Mouse (Mus musculus): ENCODE results near the gene Prex1. TPM values are rescaled to one million over a fixed set of nuclear protein-coding genes. Genes with fewer than 3 reads are reported as not detected.

Gene Prex1
- polyA plus RNA-seq, 1 experiment from 2014 or later, result 11.6 TPM

GRCm38 (mm10) chr2:166673951-166674350, 39.7 kb downstream of the Prex1 start:
- Histone ChIP-seq H3K4me3 (ENCODE audit: low read length) (no peak overlapping the region), H3K36me3 (ENCODE audit: control insufficient read depth, insufficient read depth) (no peaks in the 10 kb centered on the region), H3K9me3 (replicated peaks; ENCODE audit: control insufficient read depth, low read length) (no peaks in the 10 kb centered on the region), H3K27me3 (ENCODE audit: control insufficient read depth, insufficient read depth, low read length) (no peaks in the 10 kb centered on the region), H3K27ac (ENCODE audit: low read length) (no peak overlapping the region), H3K9ac (ENCODE audit: low read length) (no peak overlapping the region), H3K4me1 (ENCODE audit: control insufficient read depth, insufficient read depth, low read length) (peaks cover 14% of the 10 kb centered on the region), H3K4me2 (ENCODE audit: low read depth, low read length) (no peak overlapping the region)
- WGBS, result 64% methylated on average over 12 of the region's 12 CpGs
- ATAC-seq (replicated peaks; ENCODE audit: extremely low read depth, insufficient read depth, low FRiP score), result no peak

GRCm38 (mm10) chr2:166672171-166672965, 41.3 kb downstream of the Prex1 start:
- 79% methylated on average over 14 of the region's 14 CpGs for WGBS
- ATAC-seq (replicated peaks; ENCODE audit: extremely low read depth, insufficient read depth, low FRiP score), result no peak
- H3K4me1 ChIP-seq (ENCODE audit: control insufficient read depth, insufficient read depth, low read length), result peaks cover 28% of the 10 kb centered on the region
- no peak overlapping the region for H3K9ac ChIP-seq (ENCODE audit: low read length)
- H3K9me3 ChIP-seq (replicated peaks; ENCODE audit: control insufficient read depth, low read length), result no peaks in the 10 kb centered on the region
- H3K36me3 ChIP-seq (ENCODE audit: control insufficient read depth, insufficient read depth), result no peaks in the 10 kb centered on the region
- H3K4me3 ChIP-seq (ENCODE audit: low read length), result no peak overlapping the region
- H3K27ac ChIP-seq (ENCODE audit: low read length), result no peak overlapping the region
- H3K4me2 ChIP-seq (ENCODE audit: low read depth, low read length), result no peak overlapping the region
- H3K27me3 ChIP-seq (ENCODE audit: control insufficient read depth, insufficient read depth, low read length), result no peaks in the 10 kb centered on the region

- Histone ChIP-seq H3K4me1 (ENCODE audit: control insufficient read depth, insufficient read depth, low read length) (peaks cover 32% of the 10 kb centered on the region), H3K9ac (ENCODE audit: low read length) (no peak overlapping the region), H3K4me2 (ENCODE audit: low read depth, low read length) (no peak overlapping the region), H3K4me3 (ENCODE audit: low read length) (no peak overlapping the region), H3K27ac (ENCODE audit: low read length) (no peak overlapping the region), H3K36me3 (ENCODE audit: control insufficient read depth, insufficient read depth) (no peaks in the 10 kb centered on the region), H3K27me3 (ENCODE audit: control insufficient read depth, insufficient read depth, low read length) (no peaks in the 10 kb centered on the region), H3K9me3 (replicated peaks; ENCODE audit: control insufficient read depth, low read length) (no peaks in the 10 kb centered on the region)
- WGBS, result 87% methylated on average over 14 of the region's 14 CpGs
- no peak for ATAC-seq (replicated peaks; ENCODE audit: extremely low read depth, insufficient read depth, low FRiP score)
Measured at GRCm38 (mm10) chr2:166671614-166672013, 42.0 kb downstream of the Prex1 start.

- Histone ChIP-seq H3K4me3 (ENCODE audit: low read length) (no peak overlapping the region), H3K36me3 (ENCODE audit: control insufficient read depth, insufficient read depth) (no peaks in the 10 kb centered on the region), H3K4me1 (ENCODE audit: control insufficient read depth, insufficient read depth, low read length) (peaks cover 32% of the 10 kb centered on the region), H3K27ac (ENCODE audit: low read length) (no peak overlapping the region), H3K9ac (ENCODE audit: low read length) (no peak overlapping the region), H3K27me3 (ENCODE audit: control insufficient read depth, insufficient read depth, low read length) (no peaks in the 10 kb centered on the region), H3K4me2 (ENCODE audit: low read depth, low read length) (no peak overlapping the region), H3K9me3 (replicated peaks; ENCODE audit: control insufficient read depth, low read length) (no peaks in the 10 kb centered on the region)
- no peak for ATAC-seq (replicated peaks; ENCODE audit: extremely low read depth, insufficient read depth, low FRiP score)
- 38% methylated on average over 8 of the region's 8 CpGs for WGBS
Measured at GRCm38 (mm10) chr2:166671019-166671418, 42.6 kb downstream of the Prex1 start.

GRCm38 (mm10) chr2:166669922-166670321, 43.7 kb downstream of the Prex1 start:
- Histone ChIP-seq H3K27ac (ENCODE audit: low read length) (no peak overlapping the region), H3K4me2 (ENCODE audit: low read depth, low read length) (no peak overlapping the region), H3K4me1 (ENCODE audit: control insufficient read depth, insufficient read depth, low read length) (peaks cover 30% of the 10 kb centered on the region), H3K36me3 (ENCODE audit: control insufficient read depth, insufficient read depth) (no peaks in the 10 kb centered on the region), H3K27me3 (ENCODE audit: control insufficient read depth, insufficient read depth, low read length) (no peaks in the 10 kb centered on the region), H3K4me3 (ENCODE audit: low read length) (no peak overlapping the region), H3K9me3 (replicated peaks; ENCODE audit: control insufficient read depth, low read length) (no peaks in the 10 kb centered on the region), H3K9ac (ENCODE audit: low read length) (no peak overlapping the region)
- WGBS, result 76% methylated on average over 9 of the region's 9 CpGs
- ATAC-seq (replicated peaks; ENCODE audit: extremely low read depth, insufficient read depth, low FRiP score), result no peak

- no peak overlapping the region for H3K9ac ChIP-seq (ENCODE audit: low read length)
- H3K27ac ChIP-seq (ENCODE audit: low read length), result peak overlapping the region; percentile 51
- H3K4me2 ChIP-seq (ENCODE audit: low read depth, low read length), result peak overlapping the region; percentile 53
- H3K9me3 ChIP-seq (replicated peaks; ENCODE audit: control insufficient read depth, low read length), result no peaks in the 10 kb centered on the region
- no peak overlapping the region for H3K4me3 ChIP-seq (ENCODE audit: low read length)
- H3K27me3 ChIP-seq (ENCODE audit: control insufficient read depth, insufficient read depth, low read length), result no peaks in the 10 kb centered on the region
- peaks cover 27% of the 10 kb centered on the region for H3K4me1 ChIP-seq (ENCODE audit: control insufficient read depth, insufficient read depth, low read length)
- H3K36me3 ChIP-seq (ENCODE audit: control insufficient read depth, insufficient read depth), result no peaks in the 10 kb centered on the region
- ATAC-seq (replicated peaks; ENCODE audit: extremely low read depth, insufficient read depth, low FRiP score), result peak; percentile 66
- WGBS, result 21% methylated on average over 22 of the region's 22 CpGs
Measured at GRCm38 (mm10) chr2:166667790-166668695, 45.6 kb downstream of the Prex1 start.

- H3K4me2 ChIP-seq (ENCODE audit: low read depth, low read length), result no peak overlapping the region
- 82% methylated on average over 13 of the region's 13 CpGs for WGBS
- no peak for ATAC-seq (replicated peaks; ENCODE audit: extremely low read depth, insufficient read depth, low FRiP score)
- no peaks in the 10 kb centered on the region for H3K36me3 ChIP-seq (ENCODE audit: control insufficient read depth, insufficient read depth)
- H3K4me3 ChIP-seq (ENCODE audit: low read length), result no peak overlapping the region
- H3K27me3 ChIP-seq (ENCODE audit: control insufficient read depth, insufficient read depth, low read length), result no peaks in the 10 kb centered on the region
- peaks cover 25% of the 10 kb centered on the region for H3K4me1 ChIP-seq (ENCODE audit: control insufficient read depth, insufficient read depth, low read length)
- no peaks in the 10 kb centered on the region for H3K9me3 ChIP-seq (replicated peaks; ENCODE audit: control insufficient read depth, low read length)
- no peak overlapping the region for H3K27ac ChIP-seq (ENCODE audit: low read length)
- H3K9ac ChIP-seq (ENCODE audit: low read length), result no peak overlapping the region
Measured at GRCm38 (mm10) chr2:166666175-166666574, 47.5 kb downstream of the Prex1 start.

GRCm38 (mm10) chr2:166665244-166665922, 48.2 kb downstream of the Prex1 start:
- H3K4me1 ChIP-seq (ENCODE audit: control insufficient read depth, insufficient read depth, low read length), result peaks cover 22% of the 10 kb centered on the region
- WGBS, result 67% methylated on average over 6 of the region's 6 CpGs

More at GRCm38 (mm10) chr2:166665244-166665922, 48.2 kb downstream of the Prex1 start:
- no peaks in the 10 kb centered on the region for H3K36me3 ChIP-seq (ENCODE audit: control insufficient read depth, insufficient read depth)
- H3K9ac ChIP-seq (ENCODE audit: low read length), result no peak overlapping the region
- H3K4me2 ChIP-seq (ENCODE audit: low read depth, low read length), result no peak overlapping the region
- ATAC-seq (replicated peaks; ENCODE audit: extremely low read depth, insufficient read depth, low FRiP score), result no peak
- no peaks in the 10 kb centered on the region for H3K27me3 ChIP-seq (ENCODE audit: control insufficient read depth, insufficient read depth, low read length)
- H3K9me3 ChIP-seq (replicated peaks; ENCODE audit: control insufficient read depth, low read length), result no peaks in the 10 kb centered on the region
- H3K27ac ChIP-seq (ENCODE audit: low read length), result no peak overlapping the region
- no peak overlapping the region for H3K4me3 ChIP-seq (ENCODE audit: low read length)
